Mouse (Mus musculus) kidney, adult 2 months (tissue): ENCODE measurements around the gene Dlgap5. TPM values are rescaled to one million over a fixed set of nuclear protein-coding genes. Genes with fewer than 3 reads are reported as not detected.

Experiments used
- DNase-seq: peaks from one replicate; pipeline ENCODE4 v3.0.0; 2021
- H3K27ac ChIP-seq: fragments of 200-500 bp; 2 replicates; pipeline ENCODE4 v1.5.1; 2012; ENCODE audit warnings: low read depth, low read length, control low read depth, inconsistent platforms; ENCODE audit not compliant: insufficient read depth
- H3K27me3 ChIP-seq: fragments of 200-500 bp; replicated peaks from 2 replicates; pipeline ENCODE4 v1.6.1; 2012; ENCODE audit warnings: mild to moderate bottlenecking, moderate library complexity, low read length, inconsistent platforms; ENCODE audit not compliant: control insufficient read depth, insufficient read depth
- H3K36me3 ChIP-seq: fragments of 200-500 bp; 2 replicates; pipeline ENCODE4 v1.6.1; 2012; ENCODE audit warnings: mild to moderate bottlenecking, moderate library complexity, low read length, inconsistent platforms; ENCODE audit not compliant: control insufficient read depth, insufficient read depth
- H3K4me1 ChIP-seq: fragments of 200-500 bp; 2 replicates; pipeline ENCODE4 v1.6.1; 2011; ENCODE audit warnings: low read length; ENCODE audit not compliant: control insufficient read depth, insufficient read depth
- H3K4me3 ChIP-seq: fragments of 200-500 bp; 2 replicates; pipeline ENCODE4 v1.5.1; 2011; ENCODE audit warnings: mild to moderate bottlenecking, low read depth, low read length, control low read depth; ENCODE audit not compliant: insufficient read depth
- CTCF ChIP-seq: fragments of 200-500 bp; conservative IDR thresholded peaks from 2 replicates; pipeline ENCODE4 v1.5.1; 2011; ENCODE audit warnings: low read depth, mild to moderate bottlenecking, control low read depth, low read length, moderate library complexity, mixed read lengths; ENCODE audit not compliant: insufficient read depth, insufficient read length
- POLR2A ChIP-seq: fragments of 200-500 bp; IDR thresholded peaks from one replicate; pipeline ENCODE4 v1.6.1; 2011; ENCODE audit warnings: low read depth, low read length, control low read depth
- WGBS: fragments of 180-500 bp; shearing (Covaris S2); methylation state at CpG from one replicate; pipeline ENCODE4 v1.1.7; 2018; 5-methylcytosine and 5-hydroxymethylcytosine counted together
- polyA plus RNA-seq: library from polyadenylated mRNA; depleted of rRNA; stranded (reverse); fragments of >200 nt; gene quantifications from 2 replicates; pipeline ENCODE4 v1.2.3, GENCODE M21; 2012; rRNA removed

Dlgap5 gene
- polyA plus RNA-seq, 1 experiment = 0.33 TPM

GRCm38 (mm10) chr14:47353240-47353639 lies 65.0 kb downstream of the Dlgap5 start:
- H3K4me3 ChIP-seq = no peak overlapping the region
- no peak overlapping the region for H3K27ac ChIP-seq
- H3K36me3 ChIP-seq = no peaks in the 10 kb centered on the region
- TF ChIP-seq CTCF (no peak), POLR2A (no peak)
- 58% methylated on average over 4 of the region's 4 CpGs for WGBS
- H3K4me1 ChIP-seq = no peaks in the 10 kb centered on the region
- DNase-seq = peak; percentile 21
- H3K27me3 ChIP-seq = no peaks in the 10 kb centered on the region

GRCm38 (mm10) chr14:47352272-47352671 lies 65.9 kb downstream of the Dlgap5 start:
- H3K4me1 ChIP-seq = no peaks in the 10 kb centered on the region
- DNase-seq = no peak
- no peak overlapping the region for H3K27ac ChIP-seq
- H3K36me3 ChIP-seq = no peaks in the 10 kb centered on the region
- 91% methylated on average over 10 of the region's 10 CpGs for WGBS
- TF ChIP-seq POLR2A (no peak), CTCF (no peak)
- no peaks in the 10 kb centered on the region for H3K27me3 ChIP-seq
- no peak overlapping the region for H3K4me3 ChIP-seq

- TF ChIP-seq POLR2A (no peak), CTCF (no peak)
- H3K4me1 ChIP-seq = no peaks in the 10 kb centered on the region
- no peaks in the 10 kb centered on the region for H3K36me3 ChIP-seq
- no peak overlapping the region for H3K4me3 ChIP-seq
- H3K27me3 ChIP-seq = no peaks in the 10 kb centered on the region
- 89% methylated on average over 2 of the region's 2 CpGs for WGBS
- DNase-seq = no peak
- no peak overlapping the region for H3K27ac ChIP-seq
Observed at GRCm38 (mm10) chr14:47350974-47351373, 67.2 kb downstream of the Dlgap5 start.

GRCm38 (mm10) chr14:47346715-47347114 lies 71.5 kb downstream of the Dlgap5 start:
- no peaks in the 10 kb centered on the region for H3K27me3 ChIP-seq
- no peaks in the 10 kb centered on the region for H3K36me3 ChIP-seq
- DNase-seq = no peak
- no peak overlapping the region for H3K27ac ChIP-seq
- H3K4me1 ChIP-seq = no peaks in the 10 kb centered on the region
- TF ChIP-seq CTCF (no peak), POLR2A (no peak)
- H3K4me3 ChIP-seq = no peak overlapping the region
- WGBS = 93% methylated on average over 1 of the region's 1 CpGs

- H3K4me3 ChIP-seq = no peak overlapping the region
- 79% methylated on average over 4 of the region's 4 CpGs for WGBS
- no peak for DNase-seq
- no peak overlapping the region for H3K27ac ChIP-seq
- TF ChIP-seq POLR2A (no peak), CTCF (no peak)
- H3K4me1 ChIP-seq = no peaks in the 10 kb centered on the region
- no peaks in the 10 kb centered on the region for H3K27me3 ChIP-seq
- no peaks in the 10 kb centered on the region for H3K36me3 ChIP-seq
Observed at GRCm38 (mm10) chr14:47341811-47342291, 76.4 kb downstream of the Dlgap5 start.

GRCm38 (mm10) chr14:47340231-47340925 lies 77.8 kb downstream of the Dlgap5 start:
- Histone ChIP-seq H3K36me3 (no peaks in the 10 kb centered on the region), H3K27ac (no peak overlapping the region), H3K4me1 (no peaks in the 10 kb centered on the region), H3K27me3 (no peaks in the 10 kb centered on the region), H3K4me3 (no peak overlapping the region)
- no peak for TF ChIP-seq CTCF
- TF ChIP-seq POLR2A = no peak
- 86% methylated on average over 10 of the region's 10 CpGs for WGBS
- no peak for DNase-seq

Other genes with a start within 250 kb of the Dlgap5 start
- 1.9 and 2.5 TPM in 2 replicates for gene Gch1, start 229.0 kb downstream of the Dlgap5 start, polyA plus RNA-seq
- gene Wdhd1, start 141.6 kb downstream of the Dlgap5 start, polyA plus RNA-seq = 0.31 and 0.48 TPM in 2 replicates
- gene Socs4, start 141.5 kb downstream of the Dlgap5 start, polyA plus RNA-seq = 2.8 and 3.5 TPM in 2 replicates
- 34.0 and 34.5 TPM in 2 replicates for gene Mapk1ip1l, start 120.1 kb downstream of the Dlgap5 start, polyA plus RNA-seq
- gene Lgals3, start 50.7 kb downstream of the Dlgap5 start, polyA plus RNA-seq = 76.1 and 89.5 TPM in 2 replicates
- gene Fbxo34, start 32.0 kb upstream of the Dlgap5 start, polyA plus RNA-seq = 10.2 and 13.0 TPM in 2 replicates
- 8.9 and 9.4 TPM in 2 replicates for gene Atg14, start 152.2 kb upstream of the Dlgap5 start, polyA plus RNA-seq
- 3.7 and 4.5 TPM in 2 replicates for gene Ktn1, start 230.0 kb upstream of the Dlgap5 start, polyA plus RNA-seq